Mouse (Mus musculus): Measurements from ENCODE around the gene Pi4k2b. TPM values are rescaled to one million over a fixed set of nuclear protein-coding genes. Genes with fewer than 3 reads are reported as not detected.
"Not testable (repeated sequence)": the region's sequence is repeated elsewhere in the genome, so short reads cannot be mapped to it uniquely, and the experiment has no call there.

Gene Pi4k2b
- polyA plus RNA-seq (2015; fragmentation: Nextera tagmentation; extraction: Ambion mirVana): 5.9 and 6.2 TPM in 2 replicates

DNA sequence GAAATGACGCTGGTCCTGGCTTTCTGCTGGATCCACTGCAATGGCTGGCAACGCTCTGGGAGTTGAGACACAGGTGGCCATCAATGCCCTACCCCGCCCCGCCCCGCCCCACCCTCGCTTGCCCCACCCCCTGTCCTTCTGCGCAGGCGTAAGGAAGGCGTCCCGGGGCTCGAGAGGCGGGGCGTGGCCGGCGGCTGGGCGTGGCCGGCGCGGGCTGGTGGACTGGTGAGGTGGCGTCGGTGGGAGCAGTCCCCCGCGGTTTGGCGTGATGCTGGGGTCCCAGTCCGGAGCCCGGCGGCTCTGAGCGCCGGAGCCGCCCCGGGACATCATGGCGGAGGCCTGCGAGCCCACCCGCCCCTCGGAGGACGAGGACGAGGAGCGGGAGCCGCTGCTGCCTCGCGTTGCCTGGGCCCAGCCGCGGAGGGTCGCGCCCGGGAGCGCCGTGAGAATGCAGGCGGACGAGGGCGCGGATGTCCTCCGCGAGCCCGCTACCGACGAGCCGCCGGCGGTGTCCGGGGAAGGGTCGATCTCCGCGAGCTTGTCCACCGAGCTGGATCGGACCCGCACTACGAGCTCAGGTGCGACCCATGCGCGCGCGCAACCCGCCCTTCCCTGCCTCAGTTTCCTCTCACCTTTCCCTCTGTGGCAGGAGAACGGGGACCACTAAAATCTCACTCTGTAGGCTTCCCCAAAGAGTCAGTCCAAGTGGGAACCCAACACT is at the start of gene Pi4k2b:
Gene Pi4k2b (plus strand): TSS at position 184 of the 721 bp plus-strand sequence.
- WGBS: under 1% methylated on average over 59 of the region's 75 CpGs
- peak within 1 kb of the TSS; percentile 72 for H3K9ac ChIP-seq (replicated peaks)
- peak within 1 kb of the TSS; percentile 85 for H3K4me2 ChIP-seq (replicated peaks)
- H3K4me1 ChIP-seq (replicated peaks): peaks cover 7% of the 10 kb centered on the region; the same call in 1 of the 2 replicates
- H3K27ac ChIP-seq: peak within 1 kb of the TSS; percentile 39; the same call in 1 of the 2 replicates
- H3K36me3 ChIP-seq: no peaks in the 10 kb centered on the region
- ATAC-seq: peak; percentile 93
- H3K9me3 ChIP-seq: no peaks in the 10 kb centered on the region
- 0 out of 2 replicates have a peak, but pooled peaks cover 2% of the 10 kb centered on the region for H3K27me3 ChIP-seq
- H3K4me3 ChIP-seq (replicated peaks): peak within 1 kb of the TSS; percentile 73

DNA sequence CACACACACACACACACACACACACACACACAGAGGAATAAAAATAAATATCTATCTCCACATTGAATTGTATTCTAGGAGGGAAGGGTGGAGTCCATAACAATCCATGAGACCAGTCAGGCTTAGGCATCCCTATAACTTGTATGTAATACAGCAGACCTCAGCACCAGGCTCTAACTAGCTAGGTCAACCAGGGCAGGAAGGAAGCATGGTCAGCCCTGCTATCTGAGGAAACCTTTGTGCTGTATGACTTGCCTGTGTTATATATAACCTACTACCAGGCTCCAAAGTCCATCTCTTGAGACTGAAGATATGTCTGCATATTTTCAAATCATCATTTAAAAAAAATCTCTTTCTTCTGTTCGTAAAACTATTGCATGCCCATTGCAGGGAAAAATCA is 44.1 kb upstream of the Pi4k2b start:
- Histone ChIP-seq H3K27me3 (no peaks in the 10 kb centered on the region), H3K4me3 (replicated peaks) (no peak overlapping the region), H3K9me3 (no peaks in the 10 kb centered on the region), H3K27ac (no peak overlapping the region), H3K4me1 (replicated peaks) (no peaks in the 10 kb centered on the region), H3K4me2 (replicated peaks) (no peak overlapping the region), H3K9ac (replicated peaks) (no peak overlapping the region), H3K36me3 (no peaks in the 10 kb centered on the region)
- no peak for ATAC-seq
- 98% methylated on average over 1 of the region's 1 CpGs for WGBS

DNA sequence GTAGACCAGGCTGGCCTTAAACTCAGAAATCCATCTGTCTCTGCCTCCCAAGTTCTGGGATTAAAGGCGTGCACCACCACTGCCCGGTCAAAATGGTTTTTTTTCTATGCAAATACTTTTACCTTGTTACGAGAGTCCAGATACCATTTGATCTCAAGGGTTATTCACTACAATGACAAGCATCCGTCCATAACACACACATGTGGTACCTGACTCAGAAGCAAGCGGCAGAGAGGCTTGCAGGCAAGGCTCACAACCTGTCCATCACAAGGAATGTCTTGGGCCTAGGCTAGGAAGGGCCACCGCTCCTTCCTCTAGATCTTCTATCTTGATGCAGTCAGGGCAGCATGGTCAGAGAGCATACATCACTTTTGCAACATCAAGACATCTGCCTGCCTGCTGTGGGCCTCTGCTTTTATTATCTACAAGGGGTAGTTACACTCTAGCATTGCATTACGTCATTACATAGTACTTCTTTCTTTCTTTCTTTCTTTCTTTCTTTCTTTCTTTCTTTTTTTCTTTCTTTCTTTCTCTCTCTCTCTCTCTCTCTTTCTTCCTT is 43.4 kb upstream of the Pi4k2b start:
- not testable (repeated sequence) for ATAC-seq; H3K9ac ChIP-seq (replicated peaks); H3K27ac ChIP-seq; H3K4me3 ChIP-seq (replicated peaks); H3K36me3 ChIP-seq; H3K27me3 ChIP-seq; H3K4me2 ChIP-seq (replicated peaks); H3K4me1 ChIP-seq (replicated peaks); H3K9me3 ChIP-seq
- 88% methylated on average over 7 of the region's 7 CpGs for WGBS

GRCm38 (mm10) chr5:52704562-52704961 is 36.8 kb upstream of the Pi4k2b start:
- Histone ChIP-seq H3K9ac (replicated peaks) (no peak overlapping the region), H3K9me3 (no peaks in the 10 kb centered on the region), H3K36me3 (no peaks in the 10 kb centered on the region), H3K4me3 (replicated peaks) (no peak overlapping the region), H3K4me2 (replicated peaks) (no peak overlapping the region), H3K27me3 (no peaks in the 10 kb centered on the region), H3K27ac (no peak overlapping the region), H3K4me1 (replicated peaks) (no peaks in the 10 kb centered on the region)
- no peak for ATAC-seq
- WGBS: 78% methylated on average over 4 of the region's 4 CpGs

DNA sequence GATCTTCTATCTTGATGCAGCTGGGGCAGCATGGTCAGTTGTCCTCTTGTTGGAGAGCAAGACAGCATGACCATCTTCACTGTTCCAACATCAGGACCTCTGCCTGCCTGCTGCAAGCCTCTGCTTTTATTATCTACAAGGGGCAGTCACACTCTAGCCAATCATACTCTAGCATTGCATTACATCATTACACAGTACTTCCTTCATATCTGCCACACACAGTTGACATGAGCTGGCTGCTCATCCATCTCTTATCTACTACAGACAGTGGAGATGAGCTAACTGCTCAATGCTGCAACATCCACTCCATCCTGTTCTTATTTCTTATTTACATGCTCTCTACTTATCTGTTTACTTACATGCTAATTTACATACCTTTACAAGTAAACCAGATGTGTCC is 28.7 kb upstream of the Pi4k2b start:
- no peak for ATAC-seq
- no peaks in the 10 kb centered on the region for H3K9me3 ChIP-seq
- H3K4me2 ChIP-seq (replicated peaks): no peak overlapping the region
- H3K4me3 ChIP-seq (replicated peaks): no peak overlapping the region
- no peaks in the 10 kb centered on the region for H3K36me3 ChIP-seq
- no peak overlapping the region for H3K27ac ChIP-seq
- no peak overlapping the region for H3K9ac ChIP-seq (replicated peaks)
- H3K4me1 ChIP-seq (replicated peaks): no peaks in the 10 kb centered on the region
- no peaks in the 10 kb centered on the region for H3K27me3 ChIP-seq

DNA sequence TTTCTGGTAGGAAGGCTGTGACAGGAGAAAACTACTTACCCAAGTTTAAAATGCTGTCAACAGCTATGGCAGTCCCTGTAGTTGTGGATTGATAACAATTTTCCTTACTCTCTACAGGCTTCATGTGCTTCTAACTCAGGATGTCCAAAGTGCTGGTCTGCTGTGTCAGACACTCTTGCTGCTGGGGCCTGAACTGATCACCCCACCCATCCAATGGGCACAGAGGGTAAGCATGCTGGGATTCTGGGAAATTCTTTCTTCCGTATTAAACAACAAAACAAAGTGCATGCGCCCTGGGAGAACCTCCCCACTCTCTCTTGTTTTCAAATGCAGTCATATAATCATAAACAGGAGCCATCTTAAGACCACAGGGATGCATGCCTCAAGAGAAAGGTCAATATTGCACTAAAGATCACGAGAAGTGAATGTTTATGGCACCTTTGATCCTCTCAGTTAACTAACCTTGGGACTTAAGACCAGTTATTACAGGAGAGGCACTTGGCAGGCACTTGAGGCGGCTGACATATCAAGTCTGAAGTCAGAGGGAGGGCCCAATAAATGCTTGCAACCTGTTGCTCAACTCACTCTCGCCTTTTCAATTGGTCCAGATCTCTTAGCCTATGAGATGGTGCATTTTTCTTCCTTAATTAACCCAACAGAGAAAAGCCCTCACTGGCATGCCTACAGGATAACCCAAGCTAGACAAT is 24.5 kb upstream of the Pi4k2b start:
- H3K27me3 ChIP-seq: no peaks in the 10 kb centered on the region
- no peak overlapping the region for H3K4me2 ChIP-seq (replicated peaks)
- WGBS: 86% methylated on average over 5 of the region's 5 CpGs
- H3K36me3 ChIP-seq: no peaks in the 10 kb centered on the region
- no peaks in the 10 kb centered on the region for H3K9me3 ChIP-seq
- no peak overlapping the region for H3K9ac ChIP-seq (replicated peaks)
- H3K27ac ChIP-seq: no peak overlapping the region
- ATAC-seq: no peak
- H3K4me3 ChIP-seq (replicated peaks): no peak overlapping the region
- H3K4me1 ChIP-seq (replicated peaks): no peaks in the 10 kb centered on the region

DNA sequence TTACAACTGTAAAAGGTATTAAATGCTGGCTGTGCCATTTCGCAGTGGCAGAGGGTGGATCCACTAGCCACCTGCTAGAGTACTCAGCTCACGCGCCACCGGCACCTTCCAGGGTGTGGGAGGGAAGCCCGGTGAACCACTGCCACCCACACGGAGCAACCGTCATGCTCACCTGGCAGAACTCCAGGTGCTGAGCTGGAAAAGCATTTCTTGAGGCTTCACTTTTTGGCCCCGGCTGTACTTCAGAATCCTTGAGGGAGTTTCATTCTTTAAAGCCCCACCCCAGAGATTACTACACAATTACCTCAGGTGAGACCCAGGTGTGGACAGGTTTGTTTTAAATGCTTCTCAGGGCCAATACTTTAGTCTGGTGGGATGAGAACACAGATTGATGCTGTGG is 20.4 kb upstream of the Pi4k2b start:
- Histone ChIP-seq H3K9ac (replicated peaks) (no peak overlapping the region), H3K4me1 (replicated peaks) (no peaks in the 10 kb centered on the region), H3K27ac (no peak overlapping the region), H3K36me3 (no peaks in the 10 kb centered on the region), H3K9me3 (no peaks in the 10 kb centered on the region), H3K27me3 (no peaks in the 10 kb centered on the region), H3K4me3 (replicated peaks) (no peak overlapping the region), H3K4me2 (replicated peaks) (no peak overlapping the region)
- WGBS: 91% methylated on average over 8 of the region's 8 CpGs
- ATAC-seq: no peak

DNA sequence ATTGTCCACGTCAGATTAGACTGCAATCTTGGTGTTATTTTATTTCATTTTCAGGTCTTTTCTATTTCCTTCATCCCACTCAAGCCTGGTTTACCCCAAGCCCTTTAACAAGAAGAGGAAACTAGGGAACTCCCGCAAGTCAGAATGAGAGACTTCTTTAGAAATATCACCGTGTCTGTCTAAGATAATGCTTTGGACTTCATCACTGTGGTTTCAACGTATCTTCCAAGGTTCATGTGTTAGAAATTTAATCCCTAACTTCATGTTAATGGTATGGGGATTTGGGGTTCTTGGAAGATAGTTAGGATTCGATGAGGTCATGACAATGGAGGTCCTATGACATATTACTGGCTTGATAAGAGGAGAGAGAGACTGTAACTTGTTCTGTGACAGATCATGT is 13.6 kb upstream of the Pi4k2b start:
- ATAC-seq: no peak
- Histone ChIP-seq H3K4me2 (replicated peaks) (no peak overlapping the region), H3K27ac (no peak overlapping the region), H3K4me3 (replicated peaks) (no peak overlapping the region), H3K36me3 (no peaks in the 10 kb centered on the region), H3K4me1 (replicated peaks) (no peaks in the 10 kb centered on the region), H3K9ac (replicated peaks) (no peak overlapping the region), H3K9me3 (no peaks in the 10 kb centered on the region), H3K27me3 (no peaks in the 10 kb centered on the region)
- 86% methylated on average over 5 of the region's 5 CpGs for WGBS

DNA sequence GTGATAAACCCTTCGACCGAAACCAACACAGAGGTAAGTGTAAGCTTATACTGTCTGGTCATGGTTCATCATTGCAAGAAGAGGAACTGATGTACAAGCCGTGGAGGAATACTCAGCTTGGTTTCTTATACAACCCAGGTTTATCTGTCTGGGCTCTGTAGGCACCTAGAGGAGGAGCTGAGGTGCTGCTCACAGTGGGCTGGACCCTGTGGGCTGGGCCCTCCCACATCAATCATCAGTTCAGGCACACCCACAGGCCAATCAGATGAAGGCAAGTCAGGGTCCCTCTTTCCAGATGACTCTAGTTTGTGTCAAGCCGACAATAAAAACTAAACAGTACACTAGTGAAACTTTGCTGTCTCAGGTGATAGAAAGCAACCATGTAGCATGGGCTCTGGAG is 8.6 kb upstream of the Pi4k2b start:
- H3K36me3 ChIP-seq: no peaks in the 10 kb centered on the region
- no peak overlapping the region for H3K9ac ChIP-seq (replicated peaks)
- no peak overlapping the region for H3K4me2 ChIP-seq (replicated peaks)
- H3K9me3 ChIP-seq: no peaks in the 10 kb centered on the region
- H3K27me3 ChIP-seq: no peaks in the 10 kb centered on the region
- WGBS: 79% methylated on average over 4 of the region's 4 CpGs
- H3K4me3 ChIP-seq (replicated peaks): no peak overlapping the region
- no peaks in the 10 kb centered on the region for H3K4me1 ChIP-seq (replicated peaks)
- no peak for ATAC-seq
- no peak overlapping the region for H3K27ac ChIP-seq

DNA sequence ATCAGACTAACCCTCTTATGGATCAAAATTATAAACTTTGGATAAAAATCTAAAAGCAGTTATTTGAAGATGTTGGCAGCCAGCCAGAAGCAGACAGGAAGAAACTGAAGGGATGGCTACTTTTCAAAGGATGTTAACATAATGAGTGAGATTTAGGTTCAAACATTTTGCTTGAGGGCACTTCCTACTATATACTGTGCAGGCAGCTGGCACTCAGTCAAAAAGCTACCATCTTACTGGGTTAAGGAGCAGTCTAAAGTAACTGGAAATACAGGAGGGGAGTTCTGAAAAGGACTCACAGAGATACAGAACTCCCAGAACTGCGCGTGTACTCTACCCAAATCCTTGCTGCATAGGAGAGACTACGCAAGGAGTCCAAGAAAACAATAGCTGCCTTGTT is 5.3 kb upstream of the Pi4k2b start:
- no peak for ATAC-seq
- WGBS: 68% methylated on average over 3 of the region's 3 CpGs

DNA sequence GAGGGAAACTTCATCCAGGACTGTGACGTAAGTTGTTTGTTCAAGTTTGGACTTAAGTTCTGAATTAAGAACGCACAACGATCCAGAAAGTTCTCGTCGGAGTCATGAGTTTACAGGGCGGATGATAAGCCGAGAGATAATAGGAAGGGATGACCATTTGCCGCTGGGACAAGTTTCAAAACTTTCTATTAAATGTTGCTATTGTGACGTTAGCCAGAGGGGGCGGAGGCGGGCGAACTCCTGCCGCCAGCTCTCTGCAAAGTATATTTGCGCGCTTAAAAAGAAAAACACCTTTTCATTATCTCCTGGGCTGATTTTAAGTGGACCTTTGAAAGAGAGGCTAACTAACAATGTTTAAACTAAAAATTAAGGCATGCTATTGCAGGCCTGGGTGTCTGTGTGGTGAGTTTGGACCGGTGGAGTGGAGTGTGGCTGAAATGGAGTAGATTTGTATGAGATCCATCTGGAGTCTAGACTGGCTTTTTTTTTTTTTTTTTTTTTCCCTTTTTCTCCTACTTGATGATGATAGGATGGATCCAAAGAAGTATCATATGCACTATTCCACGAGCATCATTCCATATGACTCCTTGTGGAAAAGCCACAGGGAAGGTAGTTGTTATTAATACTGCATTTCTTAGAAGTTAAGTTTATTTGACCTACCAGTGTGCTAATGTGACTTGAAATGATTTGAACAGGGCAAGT is 889 bp downstream of the Pi4k2b start:
- H3K27me3 ChIP-seq: 0 out of 2 replicates have a peak, but pooled peaks cover 2% of the 10 kb centered on the region
- WGBS: 4% methylated on average over 17 of the region's 17 CpGs
- peak; percentile 40 for ATAC-seq
- H3K27ac ChIP-seq: 0 out of 2 replicates have a peak overlapping the region, but pooled peaks have one; percentile 39
- peak overlapping the region; percentile 73 for H3K4me3 ChIP-seq (replicated peaks)
- H3K4me1 ChIP-seq (replicated peaks): peaks cover 7% of the 10 kb centered on the region; the same call in 1 of the 2 replicates
- H3K4me2 ChIP-seq (replicated peaks): peak overlapping the region; percentile 85
- no peaks in the 10 kb centered on the region for H3K9me3 ChIP-seq
- peak overlapping the region; percentile 72 for H3K9ac ChIP-seq (replicated peaks)
- H3K36me3 ChIP-seq: no peaks in the 10 kb centered on the region

More for the DNA sequence above, 5.3 kb upstream of the Pi4k2b start:
- H3K4me2 ChIP-seq (replicated peaks): no peak overlapping the region
- H3K27ac ChIP-seq: no peak overlapping the region
- no peak overlapping the region for H3K9ac ChIP-seq (replicated peaks)
- no peaks in the 10 kb centered on the region for H3K4me1 ChIP-seq (replicated peaks)
- H3K9me3 ChIP-seq: no peaks in the 10 kb centered on the region
- H3K4me3 ChIP-seq (replicated peaks): no peak overlapping the region
- H3K36me3 ChIP-seq: no peaks in the 10 kb centered on the region
- H3K27me3 ChIP-seq: no peaks in the 10 kb centered on the region

DNA sequence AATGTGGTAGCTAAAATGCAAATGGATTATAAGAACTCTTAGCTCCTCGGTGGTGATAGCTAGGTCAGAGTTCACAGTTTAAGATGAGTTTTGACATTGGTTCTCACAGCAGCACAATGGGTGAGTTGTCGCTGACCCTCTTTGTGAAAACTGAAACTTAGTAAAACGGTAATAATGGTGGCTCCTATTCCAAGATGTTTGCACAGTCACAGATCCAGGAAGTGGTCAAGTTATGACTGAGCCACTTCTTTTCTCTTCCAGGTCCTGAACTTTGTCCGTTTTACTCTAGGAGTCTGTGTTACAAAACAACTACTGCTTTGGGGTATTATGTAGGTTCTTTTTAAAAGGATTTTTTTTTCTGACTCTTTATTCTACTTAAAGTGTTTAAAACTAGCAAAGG is 1.9 kb downstream of the Pi4k2b start:
- peaks cover 7% of the 10 kb centered on the region; the same call in 1 of the 2 replicates for H3K4me1 ChIP-seq (replicated peaks)
- 0 out of 2 replicates have a peak, but pooled peaks cover 2% of the 10 kb centered on the region for H3K27me3 ChIP-seq
- no peak overlapping the region for H3K9ac ChIP-seq (replicated peaks)
- ATAC-seq: no peak
- H3K9me3 ChIP-seq: no peaks in the 10 kb centered on the region
- no peak overlapping the region for H3K4me3 ChIP-seq (replicated peaks)
- WGBS: 72% methylated on average over 4 of the region's 4 CpGs
- H3K4me2 ChIP-seq (replicated peaks): no peak overlapping the region
- no peak overlapping the region for H3K27ac ChIP-seq
- H3K36me3 ChIP-seq: no peaks in the 10 kb centered on the region

Data from midbrain, embryonic 13.5 days (tissue).